Mouse (Mus musculus) heart, adult 2 months (tissue): ENCODE measurements around the gene Zfp423. TPM values are rescaled to one million over a fixed set of nuclear protein-coding genes. Genes with fewer than 3 reads are reported as not detected.

ENCODE experiments used
- DNase-seq, 2 experiments: peaks; one replicate each; pipeline ENCODE4 v3.0.0; 2021
- H3K27ac ChIP-seq: fragments of 200-600 bp; 2 replicates; pipeline ENCODE4 v1.8.1; 2022
- H3K27me3 ChIP-seq: fragments of 200-500 bp; 2 replicates; pipeline ENCODE4 v1.6.1; 2012; ENCODE audit warnings: mild to moderate bottlenecking, low read length, inconsistent platforms, mixed read lengths; ENCODE audit not compliant: control insufficient read depth, insufficient read depth
- H3K36me3 ChIP-seq: fragments of 200-500 bp; 2 replicates; pipeline ENCODE4 v1.6.1; 2012; ENCODE audit warnings: low read length, inconsistent platforms; ENCODE audit not compliant: control insufficient read depth, insufficient read depth
- H3K4me1 ChIP-seq: fragments of 200-500 bp; 2 replicates; pipeline ENCODE4 v1.6.1; 2011; ENCODE audit warnings: low read length; ENCODE audit not compliant: control insufficient read depth, insufficient read depth
- H3K4me3 ChIP-seq: fragments of 200-600 bp; 2 replicates; pipeline ENCODE4 v1.8.1; 2022
- H3K79me2 ChIP-seq: fragments of 200-500 bp; replicated peaks from 2 replicates; pipeline ENCODE4 v1.6.1; 2012; ENCODE audit warnings: mild to moderate bottlenecking, inconsistent platforms, low read length, moderate library complexity, mixed read lengths; ENCODE audit not compliant: control insufficient read depth, insufficient read depth
- H3K9ac ChIP-seq: fragments of 200-500 bp; 2 replicates; pipeline ENCODE4 v1.6.1; 2012; ENCODE audit warnings: low read depth, mild to moderate bottlenecking, control low read depth, inconsistent platforms, low read length, mixed read lengths
- CTCF ChIP-seq: fragments of 200-600 bp; IDR thresholded peaks from 2 replicates; pipeline ENCODE4 v1.8.1; 2022; ENCODE audit warnings: antibody characterized with exemption, mild to moderate bottlenecking, moderate library complexity
- EP300 ChIP-seq: fragments of 200-500 bp; IDR thresholded peaks from 2 replicates; pipeline ENCODE4 v1.6.1; 2011; ENCODE audit warnings: low read depth, low read length, control low read depth; ENCODE audit not compliant: insufficient read depth
- POLR2A ChIP-seq: fragments of 200-500 bp; IDR thresholded peaks from 2 replicates; pipeline ENCODE4 v1.6.1; 2011; ENCODE audit warnings: mild to moderate bottlenecking, low read depth, low read length, control low read depth; ENCODE audit not compliant: insufficient read depth
- WGBS: fragments of 180-500 bp; shearing (Covaris S2); methylation state at CpG from one replicate; pipeline ENCODE4 v1.1.7; 2018; 5-methylcytosine and 5-hydroxymethylcytosine counted together
- intact Hi-C: fragments of 180-260 bp; cut with DNase I; formaldehyde crosslinking; loops from one replicate; pipeline ENCODE4 v1.15.1; 2025
- polyA plus RNA-seq: library from polyadenylated mRNA; depleted of rRNA; stranded (reverse); fragments of >200 nt; gene quantifications from 2 replicates; pipeline ENCODE4 v1.2.3, GENCODE M21; 2012
- total RNA-seq, 2 experiments: library from RNA; stranded (reverse); gene quantifications; 2 replicates each; pipeline ENCODE4 v1.2.3; 2021

Zfp423 gene
- total and polyA plus RNA-seq, 3 experiments = 4.3 to 5.3 (median 4.8) TPM

DNA sequence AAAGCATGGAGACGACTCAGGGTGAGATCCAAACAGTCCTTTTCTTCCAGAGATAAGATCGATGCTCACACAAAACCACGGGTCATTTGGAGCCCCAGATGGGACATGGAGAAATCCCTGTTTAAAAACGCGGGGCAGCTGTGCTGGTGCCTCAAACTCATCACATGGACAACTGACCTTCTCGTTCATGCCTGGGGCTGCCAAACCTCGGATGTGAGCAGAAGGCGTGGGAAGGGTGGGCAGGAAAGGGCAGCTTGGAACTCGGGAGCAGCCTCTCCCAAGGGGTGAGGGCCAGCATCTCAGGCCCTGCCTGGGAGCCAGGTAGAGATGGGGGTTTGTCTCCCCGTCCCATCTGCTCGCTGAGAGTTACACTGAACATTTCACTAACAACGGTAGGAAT, 146.7 kb downstream of the Zfp423 start:
- no peak overlapping the region for H3K27ac ChIP-seq
- no peak overlapping the region for H3K9ac ChIP-seq
- no peak for TF ChIP-seq CTCF
- TF ChIP-seq POLR2A = no peak
- no peak for TF ChIP-seq EP300
- intact Hi-C loops = no loop called here
- no peaks in the 10 kb centered on the region for H3K36me3 ChIP-seq
- no peak for DNase-seq
- H3K27me3 ChIP-seq = no peaks in the 10 kb centered on the region
- no peak overlapping the region for H3K4me3 ChIP-seq
- 59% methylated on average over 12 of the region's 12 CpGs for WGBS
- peaks cover 1% of the 10 kb centered on the region; the same call in 1 of the 2 replicates for H3K4me1 ChIP-seq
- no peaks in the 10 kb centered on the region for H3K79me2 ChIP-seq

DNA sequence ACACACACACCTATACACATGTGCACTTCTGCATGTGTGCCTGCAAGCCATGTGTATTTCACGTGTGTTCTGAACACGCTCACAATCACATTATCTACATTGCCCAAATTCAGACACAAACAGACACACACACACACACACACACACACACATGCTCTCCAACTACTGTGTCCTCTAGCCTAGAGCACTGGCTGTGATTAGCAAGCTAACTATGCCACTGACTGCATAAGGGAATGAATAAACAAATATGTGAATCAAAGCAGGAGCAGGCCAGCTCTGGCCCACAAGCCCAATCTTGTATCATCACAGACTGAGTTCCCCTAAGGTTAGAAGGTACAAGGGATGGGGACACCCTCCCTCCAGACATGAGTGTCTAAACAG, 147.3 kb downstream of the Zfp423 start:
- TF ChIP-seq POLR2A (no peak), EP300 (no peak), CTCF (no peak)
- Histone ChIP-seq H3K27ac (no peak overlapping the region), H3K4me1 (peaks cover 1% of the 10 kb centered on the region; the same call in 1 of the 2 replicates), H3K9ac (no peak overlapping the region), H3K36me3 (no peaks in the 10 kb centered on the region), H3K4me3 (no peak overlapping the region), H3K27me3 (no peaks in the 10 kb centered on the region), H3K79me2 (no peaks in the 10 kb centered on the region)
- intact Hi-C loops = no loop called here
- 64% methylated on average over 2 of the region's 2 CpGs for WGBS
- DNase-seq = no peak

DNA sequence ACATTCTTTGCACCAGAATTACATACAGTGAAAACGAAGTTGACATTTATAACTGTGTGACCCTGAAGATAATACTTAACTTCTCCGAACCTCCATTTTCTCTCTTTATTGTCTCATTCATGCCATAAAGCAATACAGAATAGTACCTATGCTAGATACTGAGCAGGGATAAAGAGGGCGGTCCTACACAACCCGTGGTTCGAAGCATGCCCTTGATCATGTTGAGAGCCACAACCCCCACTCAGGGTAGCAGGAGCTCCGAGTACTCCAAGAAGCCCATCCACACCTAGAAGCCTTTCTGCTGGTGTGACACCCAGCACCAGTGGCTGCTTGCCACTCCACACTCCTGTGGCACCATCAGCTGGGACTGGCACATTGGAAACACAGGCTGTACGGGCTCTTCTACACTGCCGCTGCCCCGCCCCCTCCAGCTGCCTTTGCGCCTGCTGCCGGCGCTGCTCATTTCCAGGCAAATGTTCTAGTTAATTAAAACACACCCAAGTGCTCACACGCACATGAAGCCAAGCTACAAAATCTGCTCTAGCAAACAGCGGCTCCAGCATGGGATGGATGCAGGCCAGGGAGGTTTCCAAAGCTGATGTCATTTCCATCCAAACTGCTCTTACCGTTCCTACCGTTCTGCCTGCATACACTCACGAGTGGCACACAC, 147.9 kb downstream of the Zfp423 start:
- H3K36me3 ChIP-seq = no peaks in the 10 kb centered on the region
- 67% methylated on average over 17 of the region's 17 CpGs for WGBS

DNA sequence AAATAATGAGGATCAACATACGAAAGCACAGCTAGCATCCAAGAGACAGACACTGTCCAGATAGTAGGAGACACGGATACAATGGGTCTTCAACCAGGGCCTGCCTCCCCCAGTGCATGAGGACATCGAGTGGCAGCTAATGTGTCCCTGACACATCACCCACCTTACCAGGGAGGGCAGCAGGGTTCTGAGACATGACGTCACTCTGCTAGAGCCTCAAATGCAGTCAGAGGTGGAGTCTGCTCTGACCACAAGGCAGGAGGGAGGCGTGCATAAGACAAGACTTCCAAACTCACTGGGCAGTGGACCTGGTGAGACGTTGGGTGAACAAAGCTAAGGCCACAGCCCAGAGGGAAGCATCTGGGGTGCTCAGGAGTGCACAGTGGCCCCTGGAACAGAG, 148.6 kb downstream of the Zfp423 start:
- no peak overlapping the region for H3K4me3 ChIP-seq
- no peak for TF ChIP-seq POLR2A
- H3K27ac ChIP-seq = no peak overlapping the region
- no peak for DNase-seq
- intact Hi-C loops = no loop called here
- no peaks in the 10 kb centered on the region for H3K36me3 ChIP-seq
- 78% methylated on average over 6 of the region's 6 CpGs for WGBS
- no peaks in the 10 kb centered on the region for H3K79me2 ChIP-seq
- no peak overlapping the region for H3K9ac ChIP-seq
- peaks cover 1% of the 10 kb centered on the region; the same call in 1 of the 2 replicates for H3K4me1 ChIP-seq
- no peaks in the 10 kb centered on the region for H3K27me3 ChIP-seq

More for the DNA sequence above, 147.9 kb downstream of the Zfp423 start:
- H3K9ac ChIP-seq = no peak overlapping the region
- no peaks in the 10 kb centered on the region for H3K27me3 ChIP-seq
- intact Hi-C loops = no loop called here
- no peaks in the 10 kb centered on the region for H3K79me2 ChIP-seq
- H3K4me3 ChIP-seq = no peak overlapping the region
- TF ChIP-seq POLR2A (no peak), CTCF (no peak), EP300 (no peak)
- peaks cover 1% of the 10 kb centered on the region; the same call in 1 of the 2 replicates for H3K4me1 ChIP-seq
- no peak overlapping the region for H3K27ac ChIP-seq
- DNase-seq = peak; percentile 57 to 66

DNA sequence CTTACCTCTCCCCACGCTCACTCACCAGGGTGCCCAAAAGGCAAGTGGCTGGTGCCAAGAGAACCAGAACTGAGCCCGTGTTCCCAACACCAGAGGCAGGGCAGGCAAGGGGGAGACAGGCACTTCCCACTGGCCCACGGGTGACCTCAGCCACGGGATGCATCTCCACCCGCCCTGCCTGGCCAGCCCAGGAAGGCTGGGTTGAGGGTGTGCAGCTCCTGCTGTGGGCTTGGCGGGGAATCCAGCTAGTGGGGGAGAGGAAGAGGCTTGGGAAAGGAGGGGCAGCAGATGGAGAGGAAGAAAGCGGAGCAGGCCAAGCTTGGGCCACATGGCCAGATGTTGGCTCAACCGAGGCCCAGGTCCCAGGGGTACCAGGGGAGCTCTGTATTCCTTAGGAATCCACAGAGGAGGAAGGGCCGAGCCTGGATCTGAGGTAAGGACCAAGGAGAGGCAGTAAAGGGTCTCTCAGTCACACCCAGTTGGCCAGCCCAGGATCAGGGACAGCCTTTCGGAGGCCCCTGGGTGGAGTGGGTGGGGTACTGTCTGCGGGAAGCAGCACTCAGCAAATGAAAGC, 155.0 kb downstream of the Zfp423 start:
- peak overlapping the region; percentile 46 for H3K9ac ChIP-seq
- intact Hi-C loops = loop anchor here (5.0 kb wide), 3 partner anchors 87 to 158 kb away; no protein-coding TSS in a partner anchor
- peak overlapping the region; percentile 48 for H3K27ac ChIP-seq

DNA sequence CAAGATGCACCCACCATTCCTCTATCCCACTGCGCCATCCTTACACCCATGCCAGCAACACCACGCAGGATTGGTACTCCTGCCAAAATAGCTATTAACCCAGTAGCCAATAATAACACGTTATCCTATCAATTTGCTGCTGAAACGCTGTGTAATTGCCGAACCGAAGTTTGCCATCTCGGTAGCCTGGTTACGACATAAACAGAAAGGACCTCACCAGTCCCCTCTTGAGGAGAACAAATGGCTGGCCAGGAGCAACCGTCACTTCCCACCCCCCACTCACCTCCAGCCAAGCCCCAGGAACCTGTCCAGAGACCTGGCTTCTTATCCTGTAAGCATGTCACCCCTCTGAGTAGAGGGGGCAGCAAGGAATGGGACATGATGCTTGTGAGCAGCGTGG, 156.0 kb downstream of the Zfp423 start:
- no peak for TF ChIP-seq CTCF
- TF ChIP-seq POLR2A = no peak
- no peak for TF ChIP-seq EP300
- DNase-seq = peak in 1 of 2 experiments; percentile 26
- no peaks in the 10 kb centered on the region for H3K36me3 ChIP-seq
- H3K9ac ChIP-seq = no peak overlapping the region
- no peaks in the 10 kb centered on the region for H3K79me2 ChIP-seq
- H3K4me1 ChIP-seq = peaks cover 19% of the 10 kb centered on the region
- WGBS = 54% methylated on average over 10 of the region's 10 CpGs
- H3K27ac ChIP-seq = no peak overlapping the region
- intact Hi-C loops = loop anchor here (5.0 kb wide), 3 partner anchors 86 to 159 kb away; no protein-coding TSS in a partner anchor
- H3K27me3 ChIP-seq = no peaks in the 10 kb centered on the region; the same call in 1 of the 2 replicates
- no peak overlapping the region for H3K4me3 ChIP-seq

More for the DNA sequence above, 155.0 kb downstream of the Zfp423 start:
- Histone ChIP-seq H3K4me1 (peaks cover 19% of the 10 kb centered on the region), H3K79me2 (no peaks in the 10 kb centered on the region), H3K27me3 (no peaks in the 10 kb centered on the region; the same call in 1 of the 2 replicates), H3K4me3 (peak overlapping the region; percentile 8; the same call in 1 of the 2 replicates), H3K36me3 (no peaks in the 10 kb centered on the region)
- 19% methylated on average over 11 of the region's 11 CpGs for WGBS
- peak; percentile 74 to 84 for DNase-seq
- TF ChIP-seq EP300 = peak; percentile 40; the same call in 1 of the 2 replicates
- TF ChIP-seq POLR2A = no peak
- no peak for TF ChIP-seq CTCF
